Mouse (Mus musculus) heart, adult 2 months (tissue): Measurements from ENCODE around the gene Bnip3.

ENCODE experiments used
- CTCF ChIP-seq: fragments of 200-600 bp; IDR thresholded peaks from 2 replicates; pipeline ENCODE4 v1.8.1; 2022; ENCODE audit warnings: antibody characterized with exemption, mild to moderate bottlenecking, moderate library complexity
- POLR2A ChIP-seq: fragments of 200-500 bp; IDR thresholded peaks from 2 replicates; pipeline ENCODE4 v1.6.1; 2011; ENCODE audit warnings: mild to moderate bottlenecking, low read depth, low read length, control low read depth; ENCODE audit not compliant: insufficient read depth

DNA sequence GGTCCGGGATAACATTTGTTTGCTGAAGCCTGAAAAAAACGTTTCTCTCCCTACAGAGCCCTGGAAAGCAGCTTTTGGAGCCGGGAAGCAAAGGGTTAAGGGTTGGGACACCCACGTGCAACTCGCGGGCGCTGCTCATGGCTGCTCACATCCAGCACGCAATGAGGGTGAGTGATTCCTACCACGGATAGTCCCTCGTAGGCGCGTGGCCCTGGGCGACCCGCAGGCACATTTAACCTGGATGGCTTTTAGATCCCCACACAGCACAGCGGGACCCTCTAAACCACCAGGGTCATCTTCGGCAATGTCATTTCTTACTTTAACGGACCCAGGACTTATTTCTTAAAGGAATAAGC is 30.9 kb upstream of the Bnip3 start:
- TF ChIP-seq CTCF (no peak), POLR2A (no peak)
